Mouse (Mus musculus): ENCODE measurements around the gene Rptor.
"Not testable (repeated sequence)": the region's sequence is repeated elsewhere in the genome, so short reads cannot be mapped to it uniquely, and the experiment has no call there.

The Rptor gene

DNA sequence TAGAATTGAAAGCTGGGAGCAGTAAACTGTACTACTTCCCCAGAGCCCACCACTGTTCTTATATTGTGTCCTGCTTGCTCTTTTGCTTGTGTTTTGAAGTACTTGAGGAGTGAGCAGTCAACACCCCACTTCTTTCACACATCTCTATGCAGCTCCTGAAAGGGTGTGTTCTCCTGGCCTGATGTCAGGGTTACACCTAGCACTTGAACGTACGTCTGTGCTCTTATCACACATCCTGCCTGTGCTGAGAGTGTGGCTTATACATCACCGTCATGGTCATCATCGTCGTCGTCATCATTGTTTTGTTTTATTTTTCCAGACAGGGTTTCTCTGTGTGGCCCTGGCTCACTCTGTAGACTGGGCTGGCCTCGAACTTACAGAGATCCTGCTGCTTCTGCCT lies 41.4 kb downstream of the Rptor start:
- intact Hi-C loops (cut with DNase I) = no loop called here

DNA sequence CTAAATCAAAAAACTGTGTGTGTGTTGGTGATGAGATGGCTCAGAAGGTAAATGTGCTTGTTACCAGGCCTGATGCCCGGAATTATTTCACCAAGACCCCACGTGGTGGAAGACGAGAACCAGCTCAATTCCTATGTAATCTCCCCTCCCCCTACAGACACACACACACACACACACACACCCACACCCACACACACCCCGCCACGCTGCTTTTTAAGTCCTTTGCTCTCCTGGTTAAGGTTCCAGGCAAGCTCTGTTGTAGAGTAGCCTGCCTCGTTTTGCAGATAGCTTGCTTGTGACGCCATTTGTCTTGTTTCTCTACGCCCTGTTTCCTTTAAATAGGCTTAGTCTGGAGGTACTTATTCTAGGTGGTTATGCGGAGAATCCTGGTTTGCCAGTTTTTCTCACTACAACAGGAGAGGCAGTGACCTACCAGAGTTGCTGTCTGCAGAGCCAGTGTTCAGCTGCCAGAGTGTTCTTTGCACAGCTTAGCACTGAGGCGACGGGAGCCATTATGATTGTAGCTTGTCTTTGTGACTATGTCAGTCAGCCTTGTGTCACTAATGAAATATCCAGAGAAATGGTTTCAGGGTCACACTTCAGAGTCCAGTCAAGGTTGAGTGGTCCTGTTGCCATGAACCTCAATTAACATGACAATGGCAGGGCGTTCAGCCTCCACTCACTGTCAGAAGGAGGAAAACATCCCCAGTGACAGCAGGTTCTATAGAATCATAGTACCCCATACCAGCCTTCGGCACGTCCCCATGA lies 42.1 kb downstream of the Rptor start:
- intact Hi-C loops (cut with DNase I) = no loop called here

DNA sequence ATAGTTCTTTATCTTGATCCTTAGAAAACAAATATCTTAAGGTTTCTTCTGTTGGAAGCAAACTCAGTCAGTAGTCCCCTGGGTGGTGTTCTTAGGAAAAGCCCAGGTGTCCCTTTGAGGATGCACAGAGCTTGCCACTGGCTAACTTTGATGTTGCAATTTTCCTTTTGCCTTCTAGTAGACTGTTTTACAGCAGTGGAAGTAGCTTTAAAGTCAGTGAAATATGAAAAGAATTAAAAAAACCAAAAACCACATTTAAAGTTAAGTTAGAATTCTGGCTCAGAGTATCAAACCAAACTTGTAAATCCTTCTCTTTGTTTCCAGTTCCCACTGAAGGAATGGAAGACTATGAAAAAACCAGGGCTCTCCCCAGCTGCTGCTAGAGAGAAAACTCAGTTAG lies 47.8 kb downstream of the Rptor start:
- intact Hi-C loops (cut with DNase I) = no loop called here

DNA sequence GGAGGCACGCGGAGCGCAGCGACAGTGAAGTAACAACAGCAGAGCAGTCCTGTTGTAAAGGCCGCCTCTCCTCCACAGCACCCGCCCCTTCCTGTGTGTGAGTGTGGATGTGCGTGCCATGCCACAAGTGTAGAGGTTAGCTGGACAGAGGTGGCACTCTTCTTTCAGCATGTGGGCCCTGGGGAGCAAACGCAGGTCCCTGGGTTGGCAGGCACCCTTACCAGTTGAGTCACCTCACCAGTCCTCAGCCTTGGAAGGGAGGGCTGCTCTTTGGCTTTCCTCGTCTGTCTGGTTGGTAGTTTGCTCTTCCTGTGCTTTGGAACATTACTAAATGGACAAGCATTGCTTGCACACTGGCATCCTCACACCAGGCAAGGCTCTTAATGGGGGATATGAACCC lies 50.6 kb downstream of the Rptor start:
- intact Hi-C loops (cut with DNase I) = no loop called here

DNA sequence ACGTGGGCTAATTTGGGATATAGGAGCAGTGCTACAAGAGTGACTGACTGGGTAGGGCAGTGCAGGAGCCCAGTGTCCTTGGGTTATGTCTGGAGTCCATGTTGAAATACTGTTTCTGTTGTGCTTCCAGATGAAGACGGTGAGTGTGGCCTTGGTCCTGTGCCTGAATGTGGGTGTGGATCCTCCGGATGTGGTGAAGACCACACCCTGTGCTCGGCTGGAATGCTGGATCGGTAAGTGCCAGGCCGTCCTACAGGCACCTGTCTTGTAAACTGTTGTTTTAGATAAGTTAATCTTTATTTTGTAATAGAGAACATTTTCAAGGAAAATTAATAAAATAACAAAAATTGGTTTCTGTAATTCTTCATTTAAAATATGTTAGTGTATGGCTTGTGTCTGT lies 54.8 kb downstream of the Rptor start:
- intact Hi-C loops (cut with DNase I) = no loop called here

DNA sequence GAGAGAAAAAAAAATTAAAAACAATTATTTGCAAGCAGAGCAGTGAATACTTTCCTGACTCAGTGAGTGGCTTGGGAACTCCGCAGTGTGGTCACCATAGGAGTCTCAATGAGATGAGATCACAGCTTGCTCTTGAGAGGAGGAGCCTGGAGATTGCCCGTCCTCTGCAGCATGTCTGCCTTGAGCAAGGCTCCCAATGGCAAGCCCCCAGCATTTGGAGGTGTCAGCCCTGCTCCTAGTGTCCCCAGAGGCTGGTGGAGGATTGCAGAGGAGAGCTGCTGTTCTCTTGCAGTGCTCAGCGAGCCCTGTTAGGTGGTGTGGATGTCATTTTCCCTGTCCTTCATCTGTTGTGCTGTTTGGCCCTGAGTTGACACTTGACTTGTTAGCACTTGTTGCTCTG lies 56.6 kb downstream of the Rptor start:
- intact Hi-C loops (cut with DNase I) = no loop called here

DNA sequence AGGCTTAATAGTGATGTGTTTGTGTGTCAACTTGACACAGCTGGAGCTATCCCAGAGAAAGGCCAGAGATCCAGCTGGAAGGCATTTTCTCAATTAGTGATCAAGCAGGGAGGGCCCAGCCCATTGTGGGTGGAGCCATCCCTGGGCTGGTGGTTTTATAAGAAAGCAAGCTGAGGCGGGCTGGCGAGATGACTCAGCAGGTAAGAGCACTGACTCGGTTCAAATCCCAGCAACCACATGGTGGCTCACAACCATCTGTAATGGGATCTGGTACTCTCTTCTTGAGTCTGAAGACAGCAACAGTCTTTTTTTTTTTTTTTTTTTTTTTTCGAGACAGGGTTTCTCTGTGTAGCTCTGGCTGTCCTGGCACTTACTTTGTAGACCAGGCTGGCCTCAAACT lies 58.8 kb downstream of the Rptor start:
- intact Hi-C loops (cut with DNase I) = not testable (repeated sequence)

DNA sequence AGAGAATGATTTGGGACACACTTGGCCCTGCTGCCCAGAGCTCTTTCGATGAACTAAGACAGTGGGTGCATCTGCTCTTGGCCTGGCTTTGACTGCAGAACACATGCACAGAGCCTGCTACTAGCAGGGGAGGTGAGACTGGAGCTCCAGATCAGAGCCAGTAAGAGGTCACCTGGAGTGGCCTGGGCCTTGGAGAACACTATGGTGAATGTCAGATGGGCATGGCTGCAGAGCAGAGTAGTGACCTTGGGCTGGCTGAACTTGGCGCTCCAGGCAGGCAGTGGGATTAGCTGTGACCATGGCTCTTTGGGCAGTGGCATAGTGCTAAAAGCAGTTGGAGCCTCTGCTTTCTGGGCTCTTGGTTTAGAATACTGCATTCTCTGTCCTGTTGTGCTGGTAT lies 61.2 kb downstream of the Rptor start:
- intact Hi-C loops (cut with DNase I) = no loop called here

DNA sequence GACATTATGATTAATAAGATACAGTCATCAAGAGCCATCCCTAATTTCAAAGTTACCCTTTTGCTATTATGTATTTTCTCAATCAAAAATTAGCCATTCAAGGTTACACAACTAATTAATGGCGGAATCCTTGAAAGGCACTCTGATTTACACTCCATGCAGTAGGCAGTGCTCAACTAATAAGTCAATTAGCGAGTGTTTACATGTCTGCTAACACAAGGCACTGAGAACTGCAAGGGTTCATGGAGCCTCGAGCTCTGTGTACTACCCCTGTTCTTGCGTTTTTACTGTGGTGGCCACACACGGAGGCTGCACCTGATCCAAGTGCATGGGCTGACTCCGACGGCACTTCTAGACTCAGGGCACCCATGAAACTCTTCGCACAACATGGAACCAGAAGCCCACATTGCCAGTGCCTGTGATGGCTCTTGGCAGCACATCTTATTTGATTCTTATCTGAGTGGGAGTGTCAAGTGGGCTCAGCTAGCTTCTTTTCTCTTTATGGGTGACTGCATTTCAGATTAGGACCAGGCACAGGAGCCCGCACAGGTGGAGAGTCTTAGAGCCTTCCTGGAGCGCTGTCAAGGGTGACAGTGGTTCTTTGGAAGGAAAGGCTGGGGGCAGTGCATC lies 62.1 kb downstream of the Rptor start:
- intact Hi-C loops (cut with DNase I) = no loop called here

DNA sequence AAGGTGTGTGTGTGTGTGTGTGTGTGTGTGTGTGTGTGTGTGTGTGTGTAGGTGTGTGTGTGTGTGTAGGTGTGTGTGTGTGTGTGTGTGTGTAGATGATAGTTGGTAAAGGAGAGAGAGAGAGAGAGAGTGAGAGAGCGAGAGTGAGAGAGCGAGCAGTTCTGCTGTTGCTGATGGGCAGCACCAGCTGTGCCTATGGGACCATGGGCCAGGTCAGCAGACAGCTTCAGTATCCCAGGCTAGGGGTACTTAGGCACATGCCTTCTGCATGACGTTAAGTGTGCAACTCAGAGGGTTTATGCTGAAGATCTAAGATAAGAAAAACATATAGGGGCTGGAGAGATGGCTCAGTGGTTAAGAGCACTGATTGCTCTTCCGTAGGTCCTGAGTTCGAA lies 62.6 kb downstream of the Rptor start:
- intact Hi-C loops (cut with DNase I) = no loop called here

DNA sequence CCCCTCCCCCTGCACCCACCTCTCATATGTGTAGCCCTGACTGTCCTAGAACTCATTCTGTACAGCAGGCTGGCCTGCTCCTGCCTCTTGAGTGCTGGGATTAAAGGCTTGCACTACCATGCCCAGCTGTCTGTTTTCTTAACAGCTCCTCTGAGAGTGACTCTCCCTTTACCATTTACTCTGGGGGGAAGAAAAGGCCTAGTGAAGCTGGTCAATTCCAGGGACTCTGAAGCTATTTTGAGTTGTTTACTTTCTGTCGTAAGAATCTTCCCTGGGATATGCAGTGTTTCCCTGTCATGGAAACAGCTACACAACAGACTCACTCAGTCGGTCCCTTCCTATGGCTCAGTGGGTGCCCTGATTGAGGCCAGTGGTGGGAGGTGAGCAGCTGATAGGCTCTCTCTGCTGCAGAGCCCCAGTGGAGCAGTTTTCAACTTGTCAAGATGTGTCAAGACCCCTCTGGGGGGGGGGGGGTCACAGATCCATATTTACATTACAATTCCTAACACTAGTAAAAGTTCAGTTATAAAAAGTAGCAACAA lies 63.9 kb downstream of the Rptor start:
- intact Hi-C loops (cut with DNase I) = no loop called here

DNA sequence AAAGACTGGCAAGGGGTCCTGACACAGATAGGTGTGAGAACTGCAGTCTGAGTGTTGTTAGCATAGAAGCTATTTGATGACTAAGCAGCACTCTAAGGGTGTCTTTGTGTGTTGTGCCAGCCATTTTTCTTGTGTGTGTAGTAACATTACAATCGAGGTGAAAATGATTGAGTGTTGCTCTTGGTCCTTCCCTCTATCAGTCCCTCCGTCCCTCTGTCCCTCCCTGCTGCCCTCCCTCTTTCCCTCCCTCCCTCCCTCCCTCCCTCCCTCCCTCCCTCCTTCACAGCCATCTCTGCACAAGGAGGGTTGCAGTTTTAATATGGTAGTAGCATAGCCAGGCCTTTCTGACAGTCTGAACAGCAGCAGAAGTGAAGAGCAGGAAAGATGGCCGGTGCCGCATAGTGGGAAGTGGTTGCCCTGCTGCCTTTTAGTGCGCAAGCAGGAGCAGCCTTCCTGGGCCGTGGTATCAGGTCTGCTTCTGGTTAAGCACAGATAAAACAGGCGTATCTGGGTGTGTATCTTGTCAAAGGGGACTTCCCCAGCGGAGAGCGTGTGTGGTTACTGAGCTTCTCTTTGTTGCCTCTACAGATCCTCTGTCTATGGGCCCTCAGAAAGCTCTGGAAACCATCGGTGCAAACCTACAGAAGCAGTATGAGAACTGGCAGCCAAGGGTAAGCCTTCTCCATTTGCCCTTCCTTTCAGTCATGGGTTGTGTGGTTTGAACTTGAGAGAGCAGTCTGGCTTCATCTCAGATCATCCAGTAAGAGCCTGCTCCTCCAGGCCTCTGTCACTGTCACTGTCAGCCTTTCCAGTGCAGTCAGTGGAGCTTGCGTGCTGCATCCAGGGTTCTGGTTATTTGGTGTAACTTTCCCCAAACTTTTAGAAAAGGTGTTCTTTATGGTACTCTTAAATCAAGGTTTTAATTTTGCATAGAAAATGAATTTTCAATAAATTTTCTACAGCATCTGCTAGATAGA lies 68.3 kb downstream of the Rptor start:
- intact Hi-C loops (cut with DNase I) = no loop called here

DNA sequence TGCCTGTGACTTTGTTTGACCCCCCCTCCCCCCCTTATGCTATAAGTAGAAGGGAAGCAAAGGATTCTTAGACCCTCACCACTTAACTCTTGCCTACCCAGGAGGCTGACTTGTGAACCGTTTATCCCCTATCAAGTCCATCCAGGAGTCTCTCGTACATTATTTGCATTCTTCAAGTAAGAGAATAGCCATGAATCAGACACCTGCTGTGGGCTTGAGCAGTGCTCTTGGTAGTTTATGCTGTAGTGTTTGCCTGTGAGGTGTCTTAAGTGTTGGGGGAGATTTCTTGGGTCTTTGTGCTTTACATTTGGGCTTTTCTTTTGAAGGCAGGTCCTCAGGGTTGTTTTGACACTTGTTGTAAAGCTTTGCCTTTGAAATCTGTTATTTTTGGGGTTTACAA lies 69.3 kb downstream of the Rptor start:
- intact Hi-C loops (cut with DNase I) = no loop called here

DNA sequence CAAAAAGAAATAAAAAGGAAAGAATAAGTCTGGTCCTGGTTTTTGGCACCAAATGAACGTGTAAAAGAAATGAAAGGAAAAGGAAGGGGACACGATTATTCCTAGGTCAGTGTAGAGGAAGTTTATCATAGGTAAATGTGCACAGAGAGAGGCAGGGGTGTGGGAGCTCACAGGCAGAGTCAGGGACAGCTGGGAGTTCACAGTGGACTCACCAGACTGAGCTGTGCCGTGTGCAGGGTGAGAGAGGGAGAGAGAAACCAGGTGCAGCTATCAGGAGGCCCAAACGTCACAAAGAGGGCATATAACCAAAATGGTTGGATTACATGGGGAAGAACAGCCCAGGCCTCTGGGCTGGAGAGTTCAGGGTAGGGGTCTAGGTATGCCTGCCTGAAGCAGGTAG lies 70.1 kb downstream of the Rptor start:
- intact Hi-C loops (cut with DNase I) = no loop called here

DNA sequence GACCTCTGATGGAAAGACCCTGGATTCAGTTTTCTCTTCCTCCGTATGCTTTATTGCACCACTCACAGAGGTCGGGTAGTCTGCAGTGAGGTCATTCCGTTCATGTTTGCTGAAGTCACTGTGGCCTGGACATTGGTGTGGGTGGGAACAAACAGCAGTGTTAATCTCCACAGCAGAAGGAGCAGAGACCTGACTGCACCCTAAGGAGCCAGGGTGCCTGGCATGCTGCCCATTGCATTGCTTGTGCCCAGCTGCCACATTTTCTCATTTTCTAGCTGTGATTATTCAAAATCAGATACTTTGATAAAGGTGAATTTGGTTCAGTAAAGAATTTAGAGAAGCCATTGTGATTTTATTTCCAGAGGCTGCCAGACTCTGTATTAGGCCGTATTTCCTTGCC lies 72.1 kb downstream of the Rptor start:
- intact Hi-C loops (cut with DNase I) = no loop called here

DNA sequence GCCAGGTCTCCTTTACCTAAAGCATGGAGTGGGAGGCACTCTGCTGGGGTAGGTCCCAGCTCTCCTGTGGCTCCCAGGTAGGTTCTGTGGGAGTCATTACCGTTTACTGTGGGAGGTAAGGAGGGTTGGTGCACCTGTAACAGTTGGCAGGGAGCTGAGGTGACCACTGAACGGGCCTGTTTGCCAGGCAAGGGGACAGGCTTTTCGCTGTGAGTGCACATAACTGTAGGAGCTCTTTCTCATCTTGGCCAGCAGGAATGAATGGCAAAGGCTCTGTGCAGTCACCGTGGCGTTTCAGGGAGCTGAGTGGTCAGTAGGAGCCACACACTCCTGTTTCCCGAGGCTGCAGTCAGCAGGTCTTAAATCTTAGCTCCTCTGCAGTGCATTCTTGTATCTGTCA lies 72.8 kb downstream of the Rptor start:
- intact Hi-C loops (cut with DNase I) = no loop called here

DNA sequence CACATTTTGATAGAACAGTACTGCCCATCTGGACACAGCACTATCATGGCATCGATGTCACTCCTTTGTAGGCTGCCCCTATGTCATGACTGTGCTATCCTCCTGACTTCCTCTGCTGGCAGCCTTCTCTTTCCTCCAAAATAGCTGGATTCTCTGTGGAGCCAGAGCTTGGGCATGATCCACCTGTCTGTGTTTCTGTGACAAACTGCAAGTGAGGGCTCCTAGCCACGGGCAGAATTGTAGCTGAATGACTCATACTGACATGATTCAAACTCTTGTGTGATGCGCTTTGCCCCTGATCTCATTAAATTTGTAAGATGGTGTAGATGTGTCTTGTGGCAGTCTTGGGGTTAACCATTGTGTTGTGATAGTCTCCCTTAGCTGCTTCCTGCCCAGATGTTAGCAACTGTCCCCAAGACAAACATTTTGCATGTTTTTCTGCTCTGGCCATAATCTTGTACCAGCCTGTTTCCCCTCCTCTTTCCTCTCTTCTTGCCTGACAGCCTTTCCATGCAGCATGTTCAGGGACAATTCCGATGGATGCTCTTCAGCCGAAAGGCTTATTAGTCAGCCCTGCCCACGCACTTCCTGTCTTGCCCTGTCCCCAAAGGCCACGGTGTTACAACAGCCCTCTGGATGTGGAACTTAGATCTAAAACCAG lies 74.2 kb downstream of the Rptor start:
- intact Hi-C loops (cut with DNase I) = no loop called here

DNA sequence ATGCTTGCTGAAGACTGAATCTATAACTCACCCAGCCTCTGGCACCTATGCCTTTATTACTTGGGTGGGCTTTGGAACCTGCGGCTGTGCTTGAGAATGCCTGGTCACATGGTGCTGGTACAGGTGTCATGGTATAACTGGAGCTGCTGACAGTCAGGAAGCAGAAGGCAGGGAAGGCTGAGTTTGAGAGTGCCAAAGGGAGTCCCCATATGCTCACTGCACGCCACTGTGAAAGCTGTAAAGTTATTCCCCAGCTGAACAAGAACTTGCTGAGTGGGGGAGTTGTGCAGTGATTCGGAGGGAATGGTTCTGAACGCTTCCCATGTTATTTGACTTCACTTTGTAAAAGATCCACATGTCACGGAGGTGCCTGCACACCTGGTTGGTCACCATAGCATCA lies 75.7 kb downstream of the Rptor start:
- intact Hi-C loops (cut with DNase I) = no loop called here

DNA sequence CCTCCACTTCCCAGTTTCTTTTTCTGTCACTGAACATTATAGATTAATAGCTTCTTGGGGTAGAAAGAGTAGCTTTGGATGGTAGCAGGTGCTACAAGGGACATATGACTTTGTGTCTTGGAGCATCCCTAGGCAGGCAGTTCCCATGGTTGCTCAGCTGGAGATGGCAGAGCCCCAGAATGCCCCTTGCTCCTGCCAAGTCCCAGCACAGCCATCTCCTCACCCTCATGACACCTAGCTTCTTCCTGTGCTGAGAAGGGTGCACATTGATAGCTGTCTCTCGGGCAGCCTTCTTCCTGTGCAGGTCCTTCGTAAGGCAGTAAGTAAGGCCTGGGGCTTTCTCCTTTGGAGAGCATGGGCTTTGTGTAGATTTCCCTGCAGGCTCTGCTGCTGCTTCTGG lies 78.0 kb downstream of the Rptor start:
- intact Hi-C loops (cut with DNase I) = no loop called here

DNA sequence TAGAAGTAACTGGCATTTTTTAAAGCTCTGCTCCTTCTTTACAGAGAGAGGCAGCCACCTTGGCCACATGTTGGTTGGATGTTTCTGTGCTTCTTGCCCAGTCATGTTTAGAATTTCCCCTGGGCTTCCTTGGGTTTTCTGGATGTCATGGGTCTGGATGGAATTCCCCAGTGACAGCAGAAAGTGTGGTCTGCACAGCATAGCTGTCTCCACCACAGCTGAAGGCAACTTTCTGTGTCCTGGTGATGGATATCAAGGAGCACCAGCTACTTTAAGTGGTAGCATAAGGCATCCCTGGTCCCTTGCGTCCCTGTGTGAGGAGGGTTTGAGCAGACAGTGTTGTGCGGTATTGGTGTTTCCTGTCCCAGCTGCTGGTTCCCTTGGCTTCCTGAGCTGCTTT lies 79.6 kb downstream of the Rptor start:
- intact Hi-C loops (cut with DNase I) = no loop called here

DNA sequence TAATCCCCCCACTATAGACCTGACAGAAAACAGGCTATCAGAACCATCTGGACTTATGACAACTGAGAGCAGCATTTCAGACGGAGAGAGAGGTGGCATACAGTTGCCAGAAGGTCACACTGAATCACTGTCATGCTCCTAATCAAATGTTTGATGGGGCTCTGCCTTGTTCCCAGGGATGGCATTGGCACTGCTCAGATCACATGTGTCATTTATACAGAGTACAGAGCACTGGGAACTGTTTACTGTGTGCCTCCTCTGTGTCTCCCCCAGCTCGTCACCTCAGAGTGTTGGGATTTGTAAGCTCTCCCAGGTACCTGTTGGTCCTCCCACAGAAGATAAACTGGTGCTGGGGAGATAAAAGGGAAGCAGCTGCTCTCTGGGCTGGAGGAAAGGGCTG lies 81.1 kb downstream of the Rptor start:
- intact Hi-C loops (cut with DNase I) = no loop called here

Measured in adrenal gland (tissue).